Comparison of ENCODE assay signal across 18 mouse cellular contexts in genomic region chr9:116329147-116329546, GRCm38 (mm10).
A peak's percentile ranks its signal among the peaks of the same experiment; 100 is the strongest.
DNase-seq lines count a peak whose midpoint lies in the region; ATAC-seq and TF ChIP-seq lines count a peak whose summit lies in the region.
"Had no signal": no experiment of that assay in that cellular context is flagged by ENCODE, and none has a peak within 500 bp of the region (broad histone marks: within the 10 kb centered on the region; RNA-seq: fewer than 3 reads in every experiment).

No protein-coding gene starts in this region.

- H3K36me3 ChIP-seq in heart, postnatal 0 days (replicated peaks; ENCODE audit: control insufficient read depth, insufficient read depth, low read length): no peaks in the 10 kb centered on the region
- no peaks in the 10 kb centered on the region for H3K36me3 ChIP-seq in hindbrain, embryonic 11.5 days (ENCODE audit: control insufficient read depth, insufficient read depth, low read length)
- no peaks in the 10 kb centered on the region for H3K36me3 ChIP-seq in forebrain, embryonic 16.5 days (ENCODE audit: control insufficient read depth, insufficient read depth)
- H3K36me3 ChIP-seq: embryonic facial prominence, embryonic 10.5 days; kidney, embryonic 15.5 days; liver, embryonic 15.5 days; neural tube, embryonic 13.5 days had no signal

- WGBS in heart, postnatal 0 days: 63% methylated on average over 5 of the region's 5 CpGs
- 82% methylated on average over 5 of the region's 5 CpGs for WGBS in hindbrain, embryonic 11.5 days
- WGBS in forebrain, embryonic 16.5 days: 85% methylated on average over 5 of the region's 5 CpGs

- TF ChIP-seq EP300 in heart, postnatal 0 days (IDR thresholded peaks at IDR 0.05; ENCODE audit: low read depth): no peak

- ATAC-seq in heart, postnatal 0 days (ENCODE audit: insufficient read depth, low read depth): no peak
- ATAC-seq in megakaryocyte, adult 5-6 weeks (ENCODE audit: poor library complexity, severe bottlenecking): peak; percentile 69
- no peak for ATAC-seq in hindbrain, embryonic 11.5 days (ENCODE audit: low FRiP score)
- no peak for ATAC-seq in forebrain, embryonic 16.5 days
- ATAC-seq: midbrain, embryonic 16.5 days had no signal

- no peaks in the 10 kb centered on the region for H3K9me3 ChIP-seq in heart, postnatal 0 days (replicated peaks; ENCODE audit: control insufficient read depth, low read length)
- H3K9me3 ChIP-seq in hindbrain, embryonic 11.5 days (ENCODE audit: control insufficient read depth, low read length): no peaks in the 10 kb centered on the region
- H3K9me3 ChIP-seq in forebrain, embryonic 16.5 days (ENCODE audit: control insufficient read depth, low read length): no peaks in the 10 kb centered on the region
- H3K9me3 ChIP-seq: embryonic facial prominence, embryonic 10.5 days; kidney, embryonic 15.5 days; liver, embryonic 15.5 days; neural tube, embryonic 13.5 days had no signal

- H3K4me2 ChIP-seq in heart, postnatal 0 days (ENCODE audit: low read depth, low read length): no peak overlapping the region
- no peak overlapping the region for H3K4me2 ChIP-seq in hindbrain, embryonic 11.5 days (replicated peaks; ENCODE audit: low read depth, low read length)
- H3K4me2 ChIP-seq in forebrain, embryonic 16.5 days (ENCODE audit: low read length): no peak overlapping the region
- H3K4me2 ChIP-seq: kidney, embryonic 15.5 days; liver, embryonic 15.5 days; neural tube, embryonic 13.5 days had no signal

- H3K9ac ChIP-seq in heart, postnatal 0 days (replicated peaks; ENCODE audit: low read depth, low read length): no peak overlapping the region
- H3K9ac ChIP-seq in hindbrain, embryonic 11.5 days (ENCODE audit: low read depth, low read length): no peak overlapping the region
- H3K9ac ChIP-seq in forebrain, embryonic 16.5 days (replicated peaks; ENCODE audit: low read depth, low read length): no peak overlapping the region
- H3K9ac ChIP-seq: kidney, embryonic 15.5 days; liver, embryonic 15.5 days; neural tube, embryonic 13.5 days had no signal

- H3K27me3 ChIP-seq in heart, postnatal 0 days (ENCODE audit: control insufficient read depth, insufficient read depth, low read length): no peaks in the 10 kb centered on the region
- no peaks in the 10 kb centered on the region for H3K27me3 ChIP-seq in hindbrain, embryonic 11.5 days (ENCODE audit: control insufficient read depth, insufficient read depth, low read length)
- no peaks in the 10 kb centered on the region for H3K27me3 ChIP-seq in forebrain, embryonic 16.5 days (replicated peaks; ENCODE audit: control insufficient read depth, insufficient read depth, low read length)
- H3K27me3 ChIP-seq: kidney, embryonic 15.5 days; liver, embryonic 15.5 days; neural tube, embryonic 13.5 days had no signal

- no peak for DNase-seq in heart, postnatal 0 days (ENCODE audit: low spot score)
- no peak for DNase-seq in heart, adult 8-10 months (ENCODE audit: low spot score)
- DNase-seq in B cell, adult 2 months: peak; percentile 55 to 68
- DNase-seq in hindbrain, embryonic 11.5 days (ENCODE audit: low spot score): no peak
- no peak for DNase-seq in cerebellum, adult 9-11 months
- DNase-seq: cerebellum, adult 8-10 months; heart, postnatal 10 days; lung, postnatal 4 days; retina, postnatal 1 day; spleen, adult 18-20 months had no signal

- no peak for TF ChIP-seq CTCF in heart, postnatal 0 days (IDR thresholded peaks at IDR 0.05; ENCODE audit: low read depth)

- no peak overlapping the region for H3K4me3 ChIP-seq in heart, postnatal 0 days (ENCODE audit: low read depth, low read length)
- H3K4me3 ChIP-seq in brown adipose tissue, adult 24 weeks (ENCODE audit: insufficient read depth, low read depth, low read length): no peak overlapping the region
- no peak overlapping the region for H3K4me3 ChIP-seq in hindbrain, embryonic 11.5 days (ENCODE audit: low read depth, low read length)
- no peak overlapping the region for H3K4me3 ChIP-seq in forebrain, embryonic 16.5 days (replicated peaks; ENCODE audit: low read length)
- H3K4me3 ChIP-seq: embryonic facial prominence, embryonic 10.5 days; kidney, embryonic 15.5 days; liver, embryonic 15.5 days; neural tube, embryonic 13.5 days had no signal

- H3K27ac ChIP-seq in heart, postnatal 0 days (ENCODE audit: low read depth): 0 out of 2 replicates have a peak overlapping the region, but pooled peaks have one; percentile 27
- H3K27ac ChIP-seq in brown adipose tissue, adult 24 weeks (replicated peaks; ENCODE audit: low read depth, low read length): peak overlapping the region; percentile 70; the same call in 1 of the 2 replicates
- no peak overlapping the region for H3K27ac ChIP-seq in hindbrain, embryonic 11.5 days (ENCODE audit: low read depth, low read length)
- H3K27ac ChIP-seq in forebrain, embryonic 16.5 days (ENCODE audit: low read length): no peak overlapping the region
- H3K27ac ChIP-seq: embryonic facial prominence, embryonic 10.5 days; liver, embryonic 15.5 days; neural tube, embryonic 13.5 days had no signal

- peaks cover 16% of the 10 kb centered on the region for H3K4me1 ChIP-seq in heart, postnatal 0 days (ENCODE audit: control insufficient read depth, insufficient read depth)
- peaks cover 37% of the 10 kb centered on the region for H3K4me1 ChIP-seq in brown adipose tissue, adult 24 weeks (ENCODE audit: control insufficient read depth, insufficient read depth, insufficient read length, low read length)
- no peaks in the 10 kb centered on the region for H3K4me1 ChIP-seq in hindbrain, embryonic 11.5 days (replicated peaks; ENCODE audit: control insufficient read depth, insufficient read depth, low read length)
- H3K4me1 ChIP-seq in forebrain, embryonic 16.5 days (replicated peaks; ENCODE audit: control insufficient read depth, insufficient read depth, low read length): no peaks in the 10 kb centered on the region
- H3K4me1 ChIP-seq: liver, embryonic 15.5 days had no signal

Comparison
In these comparisons a context has a peak if more than half of its experiments do, and no peak if none do; other contexts are left out.
1. DNase-seq: peak in B cell, adult 2 months (2 of 2); none in heart, postnatal 0 days (single experiment), heart, adult 8-10 months (single experiment), hindbrain, embryonic 11.5 days (single experiment) and cerebellum, adult 9-11 months (single experiment).
2. H3K27ac ChIP-seq: peak in heart, postnatal 0 days (single experiment) and brown adipose tissue, adult 24 weeks (single experiment); none in hindbrain, embryonic 11.5 days (single experiment) and forebrain, embryonic 16.5 days (single experiment).